Mouse (Mus musculus) forebrain, embryonic 13.5 days (tissue): ENCODE measurements around the gene Chd2. TPM values are rescaled to one million over a fixed set of nuclear protein-coding genes. Genes with fewer than 3 reads are reported as not detected.

ENCODE experiments used
- ATAC-seq: fragments of 200-750 bp; cut with Nextera tagmentation; 2 replicates; pipeline ENCODE4 v1.8.0; 2017
- H3K27ac ChIP-seq: fragments of 300-500 bp; sonication (generic); 2 replicates; pipeline ENCODE4 v1.5.1; 2015; ENCODE audit warnings: inconsistent platforms, mild to moderate bottlenecking, moderate library complexity
- H3K27me3 ChIP-seq: fragments of 300-500 bp; sonication (generic); 2 replicates; pipeline ENCODE4 v1.6.1; 2015; ENCODE audit warnings: mild to moderate bottlenecking, inconsistent platforms
- H3K36me3 ChIP-seq: fragments of 300-500 bp; sonication (generic); 2 replicates; pipeline ENCODE4 v1.6.1; 2015; ENCODE audit warnings: mild to moderate bottlenecking, inconsistent platforms; ENCODE audit not compliant: poor library complexity, severe bottlenecking
- H3K4me1 ChIP-seq: fragments of 300-500 bp; sonication (generic); 2 replicates; pipeline ENCODE4 v1.6.1; 2015; ENCODE audit warnings: inconsistent platforms
- H3K4me2 ChIP-seq: fragments of 300-500 bp; sonication (generic); 2 replicates; pipeline ENCODE4 v1.6.1; 2015; ENCODE audit warnings: inconsistent platforms, mild to moderate bottlenecking, moderate library complexity
- H3K4me3 ChIP-seq: fragments of 300-500 bp; sonication (generic); 2 replicates; pipeline ENCODE4 v1.5.1; 2015; ENCODE audit warnings: mild to moderate bottlenecking, inconsistent platforms
- H3K9ac ChIP-seq: fragments of 300-500 bp; sonication (generic); 2 replicates; pipeline ENCODE4 v1.6.1; 2015; ENCODE audit warnings: mild to moderate bottlenecking, inconsistent platforms
- H3K9me3 ChIP-seq: fragments of 300-500 bp; sonication (generic); replicated peaks from 2 replicates; pipeline ENCODE4 v1.6.1; 2016; ENCODE audit warnings: inconsistent platforms
- WGBS: fragments of 180-500 bp; shearing (Covaris S2); methylation state at CpG from one replicate; pipeline ENCODE4 v1.1.7; 2015; 5-methylcytosine and 5-hydroxymethylcytosine counted together
- polyA plus RNA-seq: library from polyadenylated mRNA; unstranded; fragments of >200 nt; fragmentation: Nextera tagmentation; extraction: Ambion mirVana; gene quantifications from 2 replicates; pipeline ENCODE4 v1.2.1, GENCODE M21; 2015

Gene Chd2
- polyA plus RNA-seq, 1 experiment from 2014 or later: 62.8 TPM

DNA sequence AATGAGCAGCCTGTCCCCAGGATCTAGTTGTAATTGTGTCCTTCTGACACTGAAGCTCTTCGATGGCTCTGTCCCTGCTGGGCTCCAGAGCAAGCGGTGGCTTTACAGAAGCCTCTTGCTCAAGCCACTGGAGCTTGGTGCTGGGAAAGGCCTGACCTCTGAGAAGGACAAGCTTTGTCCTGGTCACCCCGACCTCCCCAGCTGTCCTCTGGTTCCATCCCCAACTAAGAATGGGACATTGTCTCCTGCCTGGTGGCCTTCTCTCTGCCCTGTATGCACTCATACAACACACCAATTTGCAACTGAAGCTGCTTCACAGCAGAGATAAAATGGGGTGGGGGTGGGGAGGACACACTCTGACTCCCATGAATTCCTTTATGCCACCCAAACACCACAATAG lies 117.4 kb downstream of the Chd2 start:
- H3K9me3 ChIP-seq: no peaks in the 10 kb centered on the region
- 22% methylated on average over 3 of the region's 3 CpGs for WGBS
- peak overlapping the region; percentile 65 for H3K27ac ChIP-seq

DNA sequence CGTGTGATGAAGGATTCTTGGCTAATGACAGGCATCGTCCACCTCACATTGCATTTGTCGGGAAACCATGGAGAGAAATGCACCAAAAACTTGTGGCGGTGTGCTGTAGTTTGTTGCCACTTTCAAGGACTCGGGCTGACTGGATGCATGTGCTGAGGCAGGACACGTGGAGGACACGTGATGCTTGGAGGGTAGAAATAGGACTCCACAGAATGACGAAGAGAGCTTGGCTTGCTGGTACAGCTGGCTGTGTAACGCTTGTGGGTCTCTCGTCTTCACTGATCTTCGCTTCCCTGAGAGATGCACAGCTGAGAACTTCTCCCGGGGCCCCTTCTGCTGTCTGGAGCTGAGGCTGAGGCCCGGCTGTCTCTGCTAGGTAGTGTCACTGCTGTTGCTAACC lies 118.4 kb downstream of the Chd2 start:
- no peak for ATAC-seq
- WGBS: 78% methylated on average over 13 of the region's 13 CpGs
- no peak overlapping the region for H3K4me2 ChIP-seq
- H3K9ac ChIP-seq: no peak overlapping the region
- no peaks in the 10 kb centered on the region for H3K9me3 ChIP-seq
- peaks cover 44% of the 10 kb centered on the region for H3K36me3 ChIP-seq
- peak overlapping the region; percentile 65 for H3K27ac ChIP-seq
- no peak overlapping the region for H3K4me3 ChIP-seq
- H3K27me3 ChIP-seq: no peaks in the 10 kb centered on the region
- peaks cover 60% of the 10 kb centered on the region for H3K4me1 ChIP-seq

More for the DNA sequence above, 117.4 kb downstream of the Chd2 start:
- Histone ChIP-seq H3K36me3 (peaks cover 44% of the 10 kb centered on the region), H3K27me3 (no peaks in the 10 kb centered on the region), H3K4me1 (peaks cover 50% of the 10 kb centered on the region), H3K9ac (no peak overlapping the region), H3K4me3 (no peak overlapping the region), H3K4me2 (no peak overlapping the region)
- ATAC-seq: no peak

DNA sequence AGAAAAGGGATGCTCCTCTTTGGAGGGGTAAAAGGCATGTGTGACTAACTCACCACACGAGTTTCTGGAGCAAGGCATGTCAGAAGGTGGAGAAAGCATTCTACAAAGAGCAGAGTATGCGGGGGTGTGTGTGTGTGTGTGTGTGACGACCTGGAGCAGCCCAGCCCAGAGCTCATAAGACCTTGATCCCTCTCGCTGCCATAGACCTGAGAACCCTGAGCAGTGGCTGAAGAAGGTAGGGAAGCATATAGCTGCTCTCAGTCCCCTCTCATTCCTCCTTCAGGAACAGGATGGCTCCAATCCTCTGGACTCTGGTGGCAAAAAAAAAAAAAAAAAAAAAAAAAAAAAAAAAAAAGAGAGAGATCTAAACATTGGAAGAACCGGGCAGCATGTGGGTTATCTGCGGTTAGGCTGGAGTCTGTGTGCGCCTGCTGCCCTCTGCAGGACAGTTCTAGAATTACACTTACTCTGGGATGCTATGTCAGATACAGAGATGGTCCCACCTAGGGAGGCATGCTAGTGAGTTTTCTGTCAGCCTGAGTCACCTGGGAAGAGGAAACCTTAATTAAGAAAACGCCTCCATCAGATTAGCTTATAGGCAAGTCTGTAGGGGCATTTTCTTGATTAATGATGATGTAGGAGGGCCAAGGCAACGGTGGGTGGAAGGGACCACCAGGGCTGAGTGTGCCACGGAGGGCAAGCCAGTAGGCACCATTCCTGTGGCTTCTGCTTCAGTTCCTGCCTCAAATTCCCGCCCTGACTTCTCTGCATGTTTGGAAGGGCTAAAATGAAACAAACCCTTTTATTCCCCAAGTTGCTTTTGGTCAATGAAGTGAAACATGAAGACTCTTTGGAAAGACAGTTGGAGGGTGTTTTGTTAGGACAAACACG lies 119.2 kb downstream of the Chd2 start:
- peaks cover 68% of the 10 kb centered on the region for H3K4me1 ChIP-seq
- H3K4me3 ChIP-seq: no peak overlapping the region
- H3K4me2 ChIP-seq: no peak overlapping the region
- H3K36me3 ChIP-seq: peaks cover 44% of the 10 kb centered on the region
- H3K9ac ChIP-seq: no peak overlapping the region
- no peaks in the 10 kb centered on the region for H3K27me3 ChIP-seq
- ATAC-seq: peak; percentile 57
- H3K27ac ChIP-seq: peak overlapping the region; percentile 68; the same call in 1 of the 2 replicates
- H3K9me3 ChIP-seq: no peaks in the 10 kb centered on the region
- WGBS: 23% methylated on average over 12 of the region's 12 CpGs

DNA sequence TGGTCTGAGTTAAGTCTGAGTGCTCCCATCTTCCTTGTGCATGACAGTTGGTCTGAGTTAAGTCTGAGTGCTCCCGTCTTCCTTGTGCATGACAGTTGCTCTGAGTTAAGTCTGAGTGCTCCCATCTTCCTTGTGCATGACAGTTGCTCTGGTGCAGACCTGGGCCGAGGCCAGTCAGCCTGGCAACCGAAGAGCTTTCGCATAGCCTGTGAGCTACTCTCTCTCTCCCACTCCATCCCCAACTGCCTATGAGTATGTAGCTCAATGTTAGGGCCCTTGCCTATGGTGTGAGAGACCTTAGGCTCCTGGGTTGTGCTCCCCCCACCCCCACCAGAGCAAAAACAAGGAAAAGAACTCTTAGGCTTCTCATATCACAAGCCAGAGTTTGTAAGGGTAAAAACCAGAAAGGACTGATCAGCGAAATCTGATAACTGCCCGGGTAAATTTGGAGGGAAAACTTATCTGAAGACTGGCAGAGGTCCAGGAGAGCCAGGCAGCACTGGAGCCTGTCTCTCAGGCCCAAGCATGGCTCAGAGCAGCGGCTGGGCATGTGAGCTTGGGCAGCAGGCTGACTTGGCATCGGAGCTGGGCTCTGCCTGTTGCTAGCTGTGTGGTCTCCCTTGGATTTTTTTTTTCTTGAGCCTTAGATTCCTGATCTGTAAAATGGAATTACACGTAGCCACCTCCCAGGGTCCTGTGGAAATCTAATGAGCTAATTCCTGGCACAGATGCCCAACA lies 120.2 kb downstream of the Chd2 start:
- H3K4me3 ChIP-seq: no peak overlapping the region
- H3K27me3 ChIP-seq: no peaks in the 10 kb centered on the region
- H3K9me3 ChIP-seq: no peaks in the 10 kb centered on the region
- peak; percentile 46; the same call in 1 of the 2 replicates for ATAC-seq
- WGBS: 44% methylated on average over 9 of the region's 9 CpGs
- H3K4me1 ChIP-seq: peaks cover 69% of the 10 kb centered on the region
- peak overlapping the region; percentile 68 for H3K27ac ChIP-seq
- 0 out of 2 replicates have a peak overlapping the region, but pooled peaks have one; percentile 12 for H3K9ac ChIP-seq
- H3K4me2 ChIP-seq: no peak overlapping the region
- H3K36me3 ChIP-seq: peaks cover 45% of the 10 kb centered on the region

DNA sequence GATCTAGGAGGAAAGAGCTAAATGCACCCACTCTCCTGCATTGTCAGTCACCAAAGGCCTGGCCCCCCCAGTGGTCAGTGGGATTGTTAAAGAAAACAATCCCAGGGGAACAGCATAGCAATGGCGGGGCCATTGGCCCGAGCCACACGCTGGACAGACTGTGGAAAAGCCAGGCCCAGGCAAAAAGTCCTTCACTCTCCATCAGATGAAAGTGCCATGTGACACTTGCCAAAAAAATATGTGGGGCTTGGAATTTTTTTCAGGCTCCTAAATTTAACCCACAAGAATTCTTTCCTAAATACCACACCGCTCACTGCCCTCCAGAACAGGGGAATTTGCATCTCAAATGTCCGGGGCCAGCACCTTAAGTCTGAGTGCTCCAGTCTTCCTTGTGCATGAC lies 120.8 kb downstream of the Chd2 start:
- peaks cover 69% of the 10 kb centered on the region for H3K4me1 ChIP-seq
- H3K9me3 ChIP-seq: no peaks in the 10 kb centered on the region
- WGBS: 42% methylated on average over 5 of the region's 5 CpGs
- ATAC-seq: no peak
- H3K9ac ChIP-seq: 0 out of 2 replicates have a peak overlapping the region, but pooled peaks have one; percentile 38
- H3K4me2 ChIP-seq: no peak overlapping the region
- H3K4me3 ChIP-seq: no peak overlapping the region
- H3K36me3 ChIP-seq: peaks cover 51% of the 10 kb centered on the region
- H3K27me3 ChIP-seq: no peaks in the 10 kb centered on the region
- peak overlapping the region; percentile 68 for H3K27ac ChIP-seq

DNA sequence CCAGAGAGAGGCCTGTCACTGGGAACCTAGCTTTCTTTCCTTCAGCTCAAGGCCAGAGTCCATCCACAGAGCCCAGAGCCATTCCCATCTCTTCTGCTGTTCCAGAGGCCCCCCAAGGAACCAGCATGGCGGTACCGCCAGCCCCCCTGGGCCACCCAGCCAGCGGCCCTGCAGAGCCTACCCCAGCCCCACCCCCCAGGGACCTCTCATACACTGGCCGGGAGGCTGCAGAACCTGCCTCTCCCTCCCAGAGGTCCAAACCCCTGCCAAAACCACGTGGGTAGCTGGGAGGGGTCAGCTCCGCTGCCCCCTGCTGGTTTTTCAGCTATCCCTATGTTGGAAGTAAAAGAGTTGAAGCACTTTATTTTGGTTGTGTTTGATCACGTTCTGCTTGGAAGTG lies 122.3 kb downstream of the Chd2 start:
- H3K9ac ChIP-seq: no peak overlapping the region
- WGBS: 26% methylated on average over 7 of the region's 7 CpGs
- ATAC-seq: no peak
- peak overlapping the region; percentile 48; the same call in 1 of the 2 replicates for H3K27ac ChIP-seq
- peaks cover 59% of the 10 kb centered on the region for H3K4me1 ChIP-seq
- no peak overlapping the region for H3K4me2 ChIP-seq
- H3K27me3 ChIP-seq: no peaks in the 10 kb centered on the region
- no peak overlapping the region for H3K4me3 ChIP-seq
- H3K9me3 ChIP-seq: no peaks in the 10 kb centered on the region
- H3K36me3 ChIP-seq: peaks cover 65% of the 10 kb centered on the region

DNA sequence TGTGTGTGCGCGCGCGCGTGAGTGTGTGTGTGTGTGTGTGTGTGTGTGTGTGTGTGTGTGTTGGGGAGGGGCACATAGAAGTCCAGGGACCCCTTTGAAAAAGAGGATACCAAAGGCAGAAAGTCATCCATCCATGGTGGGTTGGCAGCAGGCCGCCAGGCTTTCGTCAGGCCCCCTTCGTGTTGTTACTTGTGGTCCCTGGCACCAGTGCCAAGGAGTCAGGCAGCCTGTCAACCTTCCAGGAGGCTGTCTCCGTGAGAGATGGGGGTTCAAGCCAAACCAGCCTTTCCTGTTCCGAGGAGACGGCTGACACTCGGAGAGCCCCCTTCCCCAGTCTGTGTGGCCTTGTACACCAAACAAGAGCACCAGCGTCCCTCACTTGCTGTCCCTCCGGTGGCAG lies 127.4 kb downstream of the Chd2 start:
- H3K36me3 ChIP-seq: peaks cover 97% of the 10 kb centered on the region
- no peak overlapping the region for H3K27ac ChIP-seq

DNA sequence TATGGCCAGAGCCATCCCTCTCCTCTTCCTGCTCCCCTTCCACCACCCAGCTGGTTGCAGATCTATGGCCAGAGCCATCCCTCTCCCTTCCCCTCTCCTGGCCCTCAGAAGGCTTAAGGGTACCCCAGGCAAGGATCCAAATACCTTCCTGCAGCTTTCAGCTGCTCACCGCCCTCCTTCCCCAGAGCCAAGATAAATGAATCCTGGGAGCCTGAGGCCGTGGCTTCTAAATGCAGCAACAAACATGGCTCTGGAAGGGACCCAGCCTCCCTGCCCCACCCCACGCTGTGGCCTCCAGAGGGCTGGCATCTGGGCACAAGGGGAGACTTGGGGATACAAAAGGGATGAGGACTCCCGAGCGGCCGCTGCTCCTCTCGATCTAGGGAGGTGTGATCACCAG lies 129.2 kb downstream of the Chd2 start:
- peaks cover 83% of the 10 kb centered on the region for H3K36me3 ChIP-seq
- no peaks in the 10 kb centered on the region for H3K9me3 ChIP-seq
- no peak overlapping the region for H3K4me2 ChIP-seq
- peaks cover 21% of the 10 kb centered on the region for H3K4me1 ChIP-seq
- no peaks in the 10 kb centered on the region for H3K27me3 ChIP-seq
- 69% methylated on average over 7 of the region's 7 CpGs for WGBS
- no peak overlapping the region for H3K27ac ChIP-seq
- ATAC-seq: no peak
- no peak overlapping the region for H3K4me3 ChIP-seq
- H3K9ac ChIP-seq: no peak overlapping the region

More for the DNA sequence above, 127.4 kb downstream of the Chd2 start:
- no peaks in the 10 kb centered on the region for H3K27me3 ChIP-seq
- no peak overlapping the region for H3K4me3 ChIP-seq
- H3K9me3 ChIP-seq: no peaks in the 10 kb centered on the region
- no peak for ATAC-seq
- no peak overlapping the region for H3K4me2 ChIP-seq
- WGBS: 74% methylated on average over 9 of the region's 14 CpGs
- peaks cover 39% of the 10 kb centered on the region for H3K4me1 ChIP-seq
- no peak overlapping the region for H3K9ac ChIP-seq

DNA sequence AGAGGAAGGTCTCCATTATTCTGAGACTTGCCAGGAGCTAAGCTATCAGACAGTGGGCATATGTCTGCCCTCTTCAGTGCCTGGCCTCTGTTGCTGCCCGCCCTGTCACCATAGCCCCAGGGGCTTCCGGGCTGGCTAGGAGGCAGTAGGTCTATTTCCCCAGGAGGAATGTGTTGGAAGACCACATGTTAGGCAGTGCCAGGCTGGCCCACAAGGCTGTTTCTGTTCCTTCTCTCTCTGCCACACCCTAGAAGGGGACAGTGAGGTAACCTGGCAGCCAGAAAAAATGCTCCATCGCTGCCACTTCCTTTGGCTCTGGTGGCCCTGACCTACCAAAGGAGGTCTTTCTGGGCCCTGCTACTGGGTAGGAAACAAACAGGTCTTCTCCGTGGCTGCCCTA lies 129.6 kb downstream of the Chd2 start:
- H3K4me3 ChIP-seq: no peak overlapping the region
- no peak overlapping the region for H3K4me2 ChIP-seq
- peaks cover 20% of the 10 kb centered on the region for H3K4me1 ChIP-seq
- peaks cover 83% of the 10 kb centered on the region for H3K36me3 ChIP-seq
- H3K27ac ChIP-seq: peak overlapping the region; percentile 51; the same call in 1 of the 2 replicates
- 88% methylated on average over 4 of the region's 4 CpGs for WGBS
- ATAC-seq: no peak
- H3K9me3 ChIP-seq: no peaks in the 10 kb centered on the region
- H3K9ac ChIP-seq: no peak overlapping the region
- no peaks in the 10 kb centered on the region for H3K27me3 ChIP-seq

DNA sequence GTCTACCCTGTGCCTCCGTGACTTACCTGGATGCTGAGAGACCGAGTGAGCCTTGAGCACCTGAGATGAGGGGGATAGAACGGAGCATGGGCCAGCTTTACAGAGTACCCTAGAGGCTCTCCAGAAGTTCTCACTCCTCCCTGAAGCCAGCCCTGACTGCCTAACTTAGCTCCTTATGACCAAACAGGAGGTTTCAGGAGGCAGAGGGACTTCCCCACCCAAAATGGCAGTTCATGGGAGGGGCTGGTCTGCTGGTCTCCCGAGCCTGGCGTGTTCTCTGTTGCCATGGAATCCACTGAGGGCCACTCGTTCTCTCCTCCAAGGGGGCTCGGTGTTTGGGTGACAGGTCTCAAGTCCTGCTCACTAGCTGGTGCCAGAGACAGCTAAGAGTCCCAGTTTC lies 130.1 kb downstream of the Chd2 start:
- Histone ChIP-seq H3K4me1 (peaks cover 20% of the 10 kb centered on the region), H3K9me3 (no peaks in the 10 kb centered on the region), H3K4me3 (no peak overlapping the region), H3K36me3 (peaks cover 85% of the 10 kb centered on the region), H3K27me3 (no peaks in the 10 kb centered on the region), H3K27ac (0 out of 2 replicates have a peak overlapping the region, but pooled peaks have one; percentile 8), H3K4me2 (no peak overlapping the region), H3K9ac (no peak overlapping the region)
- 57% methylated on average over 7 of the region's 7 CpGs for WGBS
- no peak for ATAC-seq

DNA sequence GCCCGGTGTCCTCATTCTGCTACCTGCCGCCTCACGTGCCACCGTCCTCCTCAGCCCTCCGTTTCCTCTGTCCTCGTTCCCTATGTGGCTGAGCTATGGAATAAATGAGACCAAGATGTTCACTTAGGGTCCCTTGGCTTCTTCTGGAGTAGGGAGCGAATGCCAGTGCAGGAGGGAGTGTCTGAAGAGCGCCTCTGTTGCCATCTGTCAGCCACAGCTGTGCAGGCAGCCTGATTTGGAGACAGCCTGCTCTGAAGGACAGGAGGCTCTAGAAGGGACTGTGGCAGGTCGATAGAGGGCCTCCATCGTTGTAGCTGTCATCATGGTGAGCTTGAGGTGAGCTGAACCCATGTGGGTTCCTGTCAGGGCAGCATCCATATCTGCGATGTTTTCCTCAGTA lies 136.1 kb downstream of the Chd2 start:
- Histone ChIP-seq H3K36me3 (peaks cover 58% of the 10 kb centered on the region), H3K27me3 (no peaks in the 10 kb centered on the region), H3K4me1 (peaks cover 32% of the 10 kb centered on the region), H3K4me3 (no peak overlapping the region), H3K27ac (no peak overlapping the region), H3K4me2 (no peak overlapping the region), H3K9ac (no peak overlapping the region), H3K9me3 (0 out of 2 replicates have a peak, but pooled peaks cover 10% of the 10 kb centered on the region)
- ATAC-seq: no peak
- 95% methylated on average over 11 of the region's 11 CpGs for WGBS

DNA sequence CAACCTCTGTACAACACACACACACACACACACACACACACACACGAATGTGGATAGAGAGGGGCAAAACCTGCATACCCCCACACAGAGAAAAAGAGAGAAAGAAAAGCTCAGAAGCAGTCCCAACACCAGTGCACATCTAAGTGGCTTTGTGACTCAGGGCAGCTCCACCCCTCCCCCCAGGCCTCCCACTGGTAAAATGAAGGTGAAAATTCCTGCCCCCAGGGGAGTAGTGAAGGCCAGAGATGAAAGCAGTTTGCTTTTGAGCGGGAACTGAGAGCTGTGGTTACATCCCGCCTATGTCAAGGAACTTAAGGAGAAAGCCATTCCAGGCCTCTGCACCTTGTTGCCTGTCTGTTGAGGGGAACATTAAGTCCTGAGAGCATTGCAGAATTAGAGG lies 138.1 kb downstream of the Chd2 start:
- Histone ChIP-seq H3K9me3 (0 out of 2 replicates have a peak, but pooled peaks cover 10% of the 10 kb centered on the region), H3K27ac (no peak overlapping the region), H3K4me2 (no peak overlapping the region), H3K4me1 (peaks cover 50% of the 10 kb centered on the region), H3K27me3 (no peaks in the 10 kb centered on the region), H3K9ac (no peak overlapping the region), H3K4me3 (no peak overlapping the region), H3K36me3 (peaks cover 42% of the 10 kb centered on the region)
- no peak for ATAC-seq
- WGBS: 42% methylated on average over 3 of the region's 3 CpGs
